Mouse (Mus musculus) heart, adult 2 months (tissue): ENCODE results near the gene Ggn. TPM values are rescaled to one million over a fixed set of nuclear protein-coding genes. Genes with fewer than 3 reads are reported as not detected.

Experiments
- DNase-seq, 2 experiments: peaks; one replicate each; pipeline ENCODE4 v3.0.0; 2021
- H3K27ac ChIP-seq: fragments of 200-600 bp; 2 replicates; pipeline ENCODE4 v1.8.1; 2022
- H3K27me3 ChIP-seq: fragments of 200-500 bp; 2 replicates; pipeline ENCODE4 v1.6.1; 2012; ENCODE audit warnings: mild to moderate bottlenecking, low read length, inconsistent platforms, mixed read lengths; ENCODE audit not compliant: control insufficient read depth, insufficient read depth
- H3K36me3 ChIP-seq: fragments of 200-500 bp; 2 replicates; pipeline ENCODE4 v1.6.1; 2012; ENCODE audit warnings: low read length, inconsistent platforms; ENCODE audit not compliant: control insufficient read depth, insufficient read depth
- H3K4me1 ChIP-seq: fragments of 200-500 bp; 2 replicates; pipeline ENCODE4 v1.6.1; 2011; ENCODE audit warnings: low read length; ENCODE audit not compliant: control insufficient read depth, insufficient read depth
- H3K4me3 ChIP-seq: fragments of 200-600 bp; 2 replicates; pipeline ENCODE4 v1.8.1; 2022
- H3K79me2 ChIP-seq: fragments of 200-500 bp; replicated peaks from 2 replicates; pipeline ENCODE4 v1.6.1; 2012; ENCODE audit warnings: mild to moderate bottlenecking, inconsistent platforms, low read length, moderate library complexity, mixed read lengths; ENCODE audit not compliant: control insufficient read depth, insufficient read depth
- H3K9ac ChIP-seq: fragments of 200-500 bp; 2 replicates; pipeline ENCODE4 v1.6.1; 2012; ENCODE audit warnings: low read depth, mild to moderate bottlenecking, control low read depth, inconsistent platforms, low read length, mixed read lengths
- CTCF ChIP-seq: fragments of 200-600 bp; IDR thresholded peaks from 2 replicates; pipeline ENCODE4 v1.8.1; 2022; ENCODE audit warnings: antibody characterized with exemption, mild to moderate bottlenecking, moderate library complexity
- EP300 ChIP-seq: fragments of 200-500 bp; IDR thresholded peaks from 2 replicates; pipeline ENCODE4 v1.6.1; 2011; ENCODE audit warnings: low read depth, low read length, control low read depth; ENCODE audit not compliant: insufficient read depth
- POLR2A ChIP-seq: fragments of 200-500 bp; IDR thresholded peaks from 2 replicates; pipeline ENCODE4 v1.6.1; 2011; ENCODE audit warnings: mild to moderate bottlenecking, low read depth, low read length, control low read depth; ENCODE audit not compliant: insufficient read depth
- WGBS: fragments of 180-500 bp; shearing (Covaris S2); methylation state at CpG from one replicate; pipeline ENCODE4 v1.1.7; 2018; 5-methylcytosine and 5-hydroxymethylcytosine counted together
- intact Hi-C: fragments of 180-260 bp; cut with DNase I; formaldehyde crosslinking; loops from one replicate; pipeline ENCODE4 v1.15.1; 2025
- polyA plus RNA-seq: library from polyadenylated mRNA; depleted of rRNA; stranded (reverse); fragments of >200 nt; gene quantifications from 2 replicates; pipeline ENCODE4 v1.2.3, GENCODE M21; 2012
- total RNA-seq, 2 experiments: library from RNA; stranded (reverse); gene quantifications; 2 replicates each; pipeline ENCODE4 v1.2.3; 2021

Ggn gene
- total and polyA plus RNA-seq, 3 experiments: 0.18 to 0.43 (median 0.29) TPM

GRCm38 (mm10) chr7:29168121-29168695, 1.8 kb upstream of the Ggn start:
- Histone ChIP-seq H3K4me3 (no peak overlapping the region), H3K4me1 (peaks cover 2% of the 10 kb centered on the region; the same call in 1 of the 2 replicates), H3K9ac (no peak overlapping the region), H3K27me3 (peaks cover 6% of the 10 kb centered on the region; the same call in 1 of the 2 replicates), H3K27ac (no peak overlapping the region), H3K79me2 (no peaks in the 10 kb centered on the region), H3K36me3 (no peaks in the 10 kb centered on the region)
- 27% methylated on average over 10 of the region's 10 CpGs for WGBS
- TF ChIP-seq CTCF (no peak), POLR2A (no peak), EP300 (no peak)
- no peak for DNase-seq
- intact Hi-C loops: no loop called here

GRCm38 (mm10) chr7:29168791-29169230, 1.2 kb upstream of the Ggn start:
- 3% methylated on average over 14 of the region's 14 CpGs for WGBS
- peak overlapping the region; percentile 75 for H3K4me3 ChIP-seq
- DNase-seq: no peak
- peaks cover 6% of the 10 kb centered on the region; the same call in 1 of the 2 replicates for H3K27me3 ChIP-seq
- H3K36me3 ChIP-seq: no peaks in the 10 kb centered on the region
- H3K79me2 ChIP-seq: no peaks in the 10 kb centered on the region
- TF ChIP-seq CTCF: no peak
- TF ChIP-seq EP300: no peak
- TF ChIP-seq POLR2A: no peak
- intact Hi-C loops: no loop called here
- H3K9ac ChIP-seq: peak overlapping the region; percentile 71
- H3K27ac ChIP-seq: no peak overlapping the region
- peaks cover 2% of the 10 kb centered on the region; the same call in 1 of the 2 replicates for H3K4me1 ChIP-seq

- WGBS: under 1% methylated on average over 32 of the region's 39 CpGs
- intact Hi-C loops: loop anchor here (2.0 to 10.0 kb wide), 2 partner anchors 13 to 355 kb away; partner anchors contain the start of gene Fam98c
- H3K79me2 ChIP-seq: no peaks in the 10 kb centered on the region
- H3K27me3 ChIP-seq: peaks cover 6% of the 10 kb centered on the region; the same call in 1 of the 2 replicates
- H3K4me3 ChIP-seq: peak overlapping the region; percentile 75
- H3K27ac ChIP-seq: peak overlapping the region; percentile 67; the same call in 1 of the 2 replicates
- TF ChIP-seq CTCF (no peak), EP300 (no peak), POLR2A (no peak)
- H3K4me1 ChIP-seq: peaks cover 2% of the 10 kb centered on the region; the same call in 1 of the 2 replicates
- no peaks in the 10 kb centered on the region for H3K36me3 ChIP-seq
- peak overlapping the region; percentile 71 for H3K9ac ChIP-seq
- peak; percentile 78 to 83 for DNase-seq
These were observed 562 bp upstream of the Ggn start for GRCm38 (mm10) chr7:29169231-29170065.

GRCm38 (mm10) chr7:29170755-29171561, 948 bp downstream of the Ggn start:
- Histone ChIP-seq H3K4me1 (peaks cover 2% of the 10 kb centered on the region; the same call in 1 of the 2 replicates), H3K9ac (peak overlapping the region; percentile 55), H3K4me3 (peak overlapping the region; percentile 75), H3K36me3 (no peaks in the 10 kb centered on the region), H3K79me2 (no peaks in the 10 kb centered on the region), H3K27me3 (peaks cover 6% of the 10 kb centered on the region; the same call in 1 of the 2 replicates), H3K27ac (no peak overlapping the region; the same call in 1 of the 2 replicates)
- WGBS: 3% methylated on average over 43 of the region's 43 CpGs
- intact Hi-C loops: loop anchor here (2.0 to 10.0 kb wide), 2 partner anchors 14 to 354 kb away; partner anchors contain the start of gene Fam98c
- TF ChIP-seq CTCF (no peak), EP300 (no peak), POLR2A (no peak)
- DNase-seq: peak; percentile 27 to 48

- peaks cover 6% of the 10 kb centered on the region; the same call in 1 of the 2 replicates for H3K27me3 ChIP-seq
- intact Hi-C loops: loop anchor here (2.0 to 10.0 kb wide), 2 partner anchors 15 to 353 kb away; partner anchors contain the start of gene Fam98c
- H3K9ac ChIP-seq: peak overlapping the region; percentile 55
- no peaks in the 10 kb centered on the region for H3K36me3 ChIP-seq
- H3K4me1 ChIP-seq: peaks cover 2% of the 10 kb centered on the region; the same call in 1 of the 2 replicates
- H3K79me2 ChIP-seq: no peaks in the 10 kb centered on the region
- no peak overlapping the region for H3K27ac ChIP-seq
- H3K4me3 ChIP-seq: peak overlapping the region; percentile 75
- 10% methylated on average over 34 of the region's 34 CpGs for whole genome bisulfite sequencing
- no peak for DNase-seq
- TF ChIP-seq CTCF (no peak), EP300 (no peak), POLR2A (no peak)
These were observed 1.6 kb downstream of the Ggn start for GRCm38 (mm10) chr7:29171562-29172097.
